Mouse (Mus musculus): Measurements from ENCODE around the gene Tsku. TPM values are rescaled to one million over a fixed set of nuclear protein-coding genes. Genes with fewer than 3 reads are reported as not detected.

The Tsku gene
- polyA plus RNA-seq, 1 experiment = 9.6 TPM

DNA sequence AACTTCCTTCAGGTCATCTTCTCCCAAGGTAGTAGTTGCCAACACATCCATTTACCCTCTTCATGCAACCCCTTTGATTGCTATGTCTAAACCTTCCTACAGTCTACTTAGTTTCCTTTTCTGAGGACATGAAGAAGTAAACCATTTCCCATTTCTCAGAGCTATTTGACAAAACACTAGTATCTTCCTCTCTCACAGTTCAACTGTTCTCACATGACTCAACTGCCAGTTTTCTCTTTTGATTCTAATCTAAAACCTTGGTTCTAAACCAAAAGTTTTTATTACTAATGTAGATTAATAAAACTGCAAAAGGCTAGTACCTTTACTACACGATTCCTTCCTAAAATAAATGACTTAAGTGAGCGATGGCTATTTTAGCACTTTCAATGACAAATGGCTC lies 53.7 kb downstream of the Tsku start:
- Histone ChIP-seq H3K4me3 (ENCODE audit: insufficient read depth, poor library complexity, severe bottlenecking) (no peak overlapping the region), H3K36me3 (ENCODE audit: control insufficient read depth, insufficient read depth) (no peaks in the 10 kb centered on the region), H3ac (ENCODE audit: control insufficient read depth, insufficient read length, low read depth) (no peak overlapping the region), H3K27me3 (ENCODE audit: control insufficient read depth, insufficient read depth, insufficient read length) (no peaks in the 10 kb centered on the region), H3K79me2 (ENCODE audit: control insufficient read depth, insufficient read depth) (no peaks in the 10 kb centered on the region), H3K79me3 (ENCODE audit: low read depth) (no peaks in the 10 kb centered on the region)
- TF ChIP-seq FOSL1 (IDR thresholded peaks at IDR 0.05; ENCODE audit: insufficient read depth, low read length, poor library complexity, severe bottlenecking) (no peak), CTCF (IDR thresholded peaks at IDR 0.05; ENCODE audit: control insufficient read depth, insufficient read depth, insufficient read length) (no peak), MYOG (IDR thresholded peaks at IDR 0.05; ENCODE audit: control insufficient read depth, extremely low read depth, insufficient read length) (no peak), USF1 (IDR thresholded peaks at IDR 0.05; ENCODE audit: low read depth) (no peak), MYOD1 (IDR thresholded peaks at IDR 0.05; ENCODE audit: control insufficient read depth, insufficient read length, low read depth) (no peak), MAX (IDR thresholded peaks at IDR 0.05) (no peak)

Other genes starting within 250 kb of the Tsku start
- gene Myo7a, start 241.8 kb downstream of the Tsku start, polyA plus RNA-seq (2012; fragmentation: generic; extraction: Trizol) = 0.06 TPM
- gene Omp, start 215.8 kb downstream of the Tsku start, polyA plus RNA-seq (2012; fragmentation: generic; extraction: Trizol) = 0.40 TPM
- gene Capn5, start 183.1 kb downstream of the Tsku start, polyA plus RNA-seq (2012; fragmentation: generic; extraction: Trizol) = 2.5 TPM
- not detected for gene B3gnt6, start 161.8 kb downstream of the Tsku start, polyA plus RNA-seq (2012; fragmentation: generic; extraction: Trizol)
- gene Acer3, start 40.1 kb downstream of the Tsku start, polyA plus RNA-seq (2012; fragmentation: generic; extraction: Trizol) = 7.6 TPM
- not detected for gene Gucy2d, start 79.1 kb upstream of the Tsku start, polyA plus RNA-seq (2012; fragmentation: generic; extraction: Trizol)
- gene Lrrc32, start 128.0 kb upstream of the Tsku start, polyA plus RNA-seq (2012; fragmentation: generic; extraction: Trizol) = 0.01 TPM

Data from C2C12 (cell line).